Mouse (Mus musculus): ENCODE results near the gene Irx2. TPM values are rescaled to one million over a fixed set of nuclear protein-coding genes. Genes with fewer than 3 reads are reported as not detected.

Irx2 gene
- polyA plus RNA-seq, 2 experiments from 2014 or later: not detected

DNA sequence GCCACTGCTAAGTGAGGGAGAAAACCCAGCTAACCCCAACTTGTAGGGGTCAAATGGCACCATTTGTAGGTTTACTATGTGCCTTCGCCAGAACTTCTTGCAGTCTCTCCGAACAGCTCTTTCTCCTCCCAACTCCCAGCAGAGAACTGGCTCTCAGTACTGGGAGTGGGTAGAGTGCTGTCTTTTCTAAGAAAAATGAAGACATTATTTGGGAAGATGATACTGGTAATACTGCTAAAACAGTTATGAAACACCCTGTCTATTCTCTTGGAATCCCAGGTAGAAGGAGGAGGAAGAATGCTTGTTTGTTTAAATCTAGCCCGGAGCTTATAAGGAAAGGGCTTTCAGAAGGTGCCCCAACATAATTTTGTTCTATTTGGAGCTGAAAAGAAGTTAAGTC is 8.9 kb downstream of the Irx2 start:
- no peak for ATAC-seq

DNA sequence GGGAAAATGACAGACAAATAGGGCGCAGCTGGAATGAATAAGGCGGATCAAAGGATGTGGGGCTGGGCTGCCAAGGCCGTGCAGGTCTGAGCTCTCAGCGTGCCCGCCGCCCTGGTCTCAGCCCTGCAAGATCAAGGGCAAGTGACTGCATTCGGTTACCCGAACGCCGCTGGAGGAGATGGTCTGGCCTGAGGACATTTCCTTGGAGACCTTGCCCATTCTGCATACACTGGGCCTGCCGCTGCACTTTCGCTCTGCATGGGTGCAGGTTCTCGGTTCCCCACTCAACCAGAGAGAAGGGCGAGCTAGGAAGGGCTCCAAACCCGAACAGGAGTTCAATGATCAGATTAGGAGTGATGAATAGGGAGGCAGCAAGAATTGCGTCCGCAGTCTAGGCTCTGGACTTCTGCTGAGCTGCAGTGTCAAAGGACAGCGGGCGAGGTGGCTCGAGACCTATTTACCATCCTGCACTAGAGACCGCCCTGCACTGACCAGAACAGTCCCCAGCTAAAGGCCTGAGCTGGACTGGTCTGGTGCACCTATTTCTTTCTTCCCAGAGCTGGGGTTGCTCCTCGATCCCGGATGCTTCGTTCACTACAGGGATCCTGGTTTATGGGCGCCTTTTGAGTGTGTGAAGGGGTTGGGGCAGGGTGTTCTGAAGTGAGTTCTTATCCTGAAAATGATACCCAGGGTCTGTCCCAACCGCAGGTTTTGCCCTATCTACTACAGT is 9.9 kb downstream of the Irx2 start:
- no peak for ATAC-seq

DNA sequence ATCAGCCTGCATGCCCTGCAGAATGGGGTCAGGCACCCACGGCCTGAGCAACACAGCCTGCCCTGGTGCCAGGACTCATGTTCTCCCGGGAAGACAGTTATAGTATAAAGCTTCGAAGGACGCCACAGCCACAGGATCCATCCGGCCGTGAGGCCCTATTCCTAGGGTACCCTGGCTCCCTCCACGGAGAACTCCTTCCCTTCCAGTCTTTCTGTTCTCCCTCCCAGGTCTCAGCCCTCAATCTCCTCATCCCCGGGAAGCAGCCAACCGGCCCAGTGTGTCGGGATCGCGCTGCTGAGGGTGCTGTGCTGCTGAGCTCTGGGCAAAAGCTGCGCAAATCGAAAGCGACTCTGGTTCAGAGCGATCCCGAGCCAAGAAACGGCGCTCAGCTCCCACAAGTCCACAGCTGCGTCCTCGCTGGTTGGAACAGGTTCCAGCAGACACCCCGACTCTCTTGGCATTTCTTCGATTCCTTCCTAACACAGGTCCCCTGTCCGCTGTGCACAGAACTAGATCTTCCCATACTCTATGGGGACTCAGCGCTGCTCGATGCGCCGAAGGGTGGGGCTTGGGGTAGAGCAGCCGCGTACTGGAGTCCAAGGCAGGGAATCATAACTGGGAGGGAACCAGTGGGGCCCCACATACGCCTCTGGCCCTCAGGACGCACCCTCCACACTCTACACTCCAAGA is 11.0 kb downstream of the Irx2 start:
- no peak for ATAC-seq

DNA sequence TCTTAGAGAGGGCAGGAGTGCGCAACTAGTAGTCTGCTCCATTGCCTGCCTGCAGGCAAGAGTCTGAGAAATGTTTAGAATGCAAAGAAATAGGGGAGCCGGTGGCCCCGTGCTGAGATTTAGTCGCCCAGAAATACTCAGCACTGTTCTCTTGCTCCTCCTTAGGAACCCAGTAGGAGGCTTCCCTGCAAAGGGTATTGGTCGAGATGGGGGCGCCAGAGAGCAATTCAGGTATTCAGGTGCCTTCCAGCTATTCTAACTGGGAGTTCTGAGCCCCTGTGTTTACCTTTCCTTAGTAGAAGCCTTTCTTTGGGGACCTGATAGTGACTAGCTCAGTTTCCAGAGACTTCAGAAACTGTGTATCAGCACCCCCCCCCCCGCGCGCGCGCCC is 11.5 kb downstream of the Irx2 start:
- no peak for ATAC-seq

DNA sequence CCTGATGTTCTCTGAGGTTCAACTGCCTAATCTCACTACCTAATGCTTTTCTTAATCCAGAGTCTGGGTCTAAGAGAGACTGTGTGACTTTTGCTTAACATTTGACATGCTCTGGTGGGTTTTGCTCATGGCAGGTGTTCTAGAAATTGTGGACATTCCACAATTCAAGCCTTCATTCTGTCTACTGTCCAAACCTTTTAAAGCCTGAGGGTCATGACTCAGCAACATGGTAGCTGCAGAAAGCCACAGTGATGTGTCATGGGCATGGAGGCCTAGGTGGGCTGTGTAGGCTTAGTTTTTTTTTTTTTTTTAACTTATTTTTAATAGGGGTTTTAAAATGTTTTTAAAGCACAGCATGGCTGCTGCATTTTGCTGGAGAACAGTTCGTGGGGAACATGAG is 27.8 kb downstream of the Irx2 start:
- no peak for ATAC-seq

DNA sequence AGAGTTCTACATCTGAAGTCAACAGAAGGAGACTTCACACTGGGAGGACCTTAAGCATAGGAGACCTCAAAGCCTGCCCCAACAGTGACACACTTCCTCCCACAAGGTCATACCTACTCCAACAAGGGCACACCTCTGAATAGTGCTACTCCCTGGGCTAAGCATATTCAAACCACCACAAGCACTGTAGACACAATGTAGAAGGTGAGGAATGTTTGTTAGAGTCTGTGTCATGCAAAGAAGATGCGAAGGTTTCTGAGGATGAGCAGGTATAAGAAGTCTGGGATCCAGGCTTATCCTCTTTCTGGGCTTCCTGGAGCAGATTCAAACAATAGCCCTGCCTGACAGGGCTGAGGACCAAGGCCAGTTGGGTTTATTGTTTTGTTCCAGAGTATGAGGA is 47.2 kb downstream of the Irx2 start:
- no peak for ATAC-seq

Measured in CD4-positive, CD25-positive, alpha-beta regulatory T cell, adult 4 months (primary cell).